Comparison of ENCODE assay signal across 7 mouse cellular contexts in genomic region chr4:80910871-80911701, GRCm38 (mm10). TPM values are rescaled to one million over a fixed set of nuclear protein-coding genes. Genes with fewer than 3 reads are reported as not detected.
DNase-seq lines count a peak whose midpoint lies in the region; ATAC-seq and TF ChIP-seq lines count a peak whose summit lies in the region.

No protein-coding gene starts in this region.

- H3K4me1 ChIP-seq in hindbrain, embryonic 16.5 days (ENCODE audit: control insufficient read depth, insufficient read depth, low read depth, low read length), result no peaks in the 10 kb centered on the region
- H3K4me1 ChIP-seq in midbrain, embryonic 12.5 days, result no peaks in the 10 kb centered on the region
- no peaks in the 10 kb centered on the region for H3K4me1 ChIP-seq in stomach, embryonic 14.5 days (ENCODE audit: control insufficient read depth, insufficient read depth, low read length)

- intact Hi-C loops in gastrocnemius, adult 2 months (cut with DNase I), result loop anchor here (5.0 kb wide), 1 partner anchor 34 kb away; no protein-coding TSS in a partner anchor
- intact Hi-C loops in left cerebral cortex, postnatal 14 days (cut with DNase I), result loop anchor here (5.0 kb wide), 1 partner anchor 36 kb away; no protein-coding TSS in a partner anchor

- H3K4me3 ChIP-seq in gastrocnemius, adult 2 months, result peak overlapping the region; percentile 94
- peak overlapping the region; percentile 66 for H3K4me3 ChIP-seq in hindbrain, embryonic 16.5 days (ENCODE audit: low read length)
- H3K4me3 ChIP-seq in midbrain, embryonic 12.5 days, result peak overlapping the region; percentile 72
- H3K4me3 ChIP-seq in stomach, embryonic 14.5 days (ENCODE audit: low read depth, low read length), result peak overlapping the region; percentile 80

- H3K27me3 ChIP-seq in hindbrain, embryonic 16.5 days (replicated peaks; ENCODE audit: control insufficient read depth, insufficient read depth, low read length), result no peaks in the 10 kb centered on the region
- no peaks in the 10 kb centered on the region; the same call in 1 of the 2 replicates for H3K27me3 ChIP-seq in midbrain, embryonic 12.5 days
- no peaks in the 10 kb centered on the region for H3K27me3 ChIP-seq in stomach, embryonic 14.5 days (ENCODE audit: control insufficient read depth, insufficient read depth, low read length)

- TF ChIP-seq CTCF in gastrocnemius, adult 2 months (IDR thresholded peaks at IDR 0.05), result no peak

- under 1% methylated on average over 56 of the region's 58 CpGs for WGBS in hindbrain, embryonic 16.5 days
- WGBS in midbrain, embryonic 12.5 days, result 1% methylated on average over 54 of the region's 58 CpGs
- WGBS in stomach, embryonic 14.5 days, result under 1% methylated on average over 58 of the region's 58 CpGs

- H3K27ac ChIP-seq in gastrocnemius, adult 2 months, result peak overlapping the region; percentile 86
- peak overlapping the region; percentile 95 for H3K27ac ChIP-seq in hindbrain, embryonic 16.5 days (ENCODE audit: low read depth, low read length)
- peak overlapping the region; percentile 94 for H3K27ac ChIP-seq in midbrain, embryonic 12.5 days (replicated peaks)
- peak overlapping the region; percentile 77 for H3K27ac ChIP-seq in stomach, embryonic 14.5 days (ENCODE audit: low read length)

- peak overlapping the region; percentile 77 for H3K9ac ChIP-seq in hindbrain, embryonic 16.5 days (ENCODE audit: low read depth, low read length)
- H3K9ac ChIP-seq in midbrain, embryonic 12.5 days (replicated peaks), result peak overlapping the region; percentile 68
- H3K9ac ChIP-seq in stomach, embryonic 14.5 days (replicated peaks; ENCODE audit: low read depth, low read length), result peak overlapping the region; percentile 78

- no peaks in the 10 kb centered on the region for H3K36me3 ChIP-seq in hindbrain, embryonic 16.5 days (ENCODE audit: control insufficient read depth, insufficient read depth, low read length)
- no peaks in the 10 kb centered on the region for H3K36me3 ChIP-seq in midbrain, embryonic 12.5 days
- no peaks in the 10 kb centered on the region for H3K36me3 ChIP-seq in stomach, embryonic 14.5 days (ENCODE audit: control insufficient read depth, insufficient read depth, low read length)

- DNase-seq in adrenal gland, postnatal 10 days, result peak; percentile 56
- DNase-seq in cerebellum, postnatal 36 days, result peak; percentile 53 to 59
- peak; percentile 58 for DNase-seq in gastrocnemius, adult 2 months
- peak; percentile 39 to 45 for DNase-seq in left cerebral cortex, postnatal 14 days (ENCODE audit: low spot score in 2 of 2)

- H3K9me3 ChIP-seq in hindbrain, embryonic 16.5 days (ENCODE audit: control insufficient read depth, low read length), result no peaks in the 10 kb centered on the region
- no peaks in the 10 kb centered on the region for H3K9me3 ChIP-seq in midbrain, embryonic 12.5 days
- no peaks in the 10 kb centered on the region for H3K9me3 ChIP-seq in stomach, embryonic 14.5 days (ENCODE audit: control insufficient read depth, low read depth, low read length)

- ATAC-seq in hindbrain, embryonic 16.5 days, result peak; percentile 84
- ATAC-seq in midbrain, embryonic 12.5 days (ENCODE audit: low FRiP score, low read depth), result peak; percentile 86
- peak; percentile 55 for ATAC-seq in stomach, embryonic 14.5 days (ENCODE audit: insufficient number of reproducible peaks, insufficient read depth, low FRiP score, low read depth)

- H3K4me2 ChIP-seq in hindbrain, embryonic 16.5 days (ENCODE audit: low read length), result peak overlapping the region; percentile 54
- H3K4me2 ChIP-seq in midbrain, embryonic 12.5 days (replicated peaks), result peak overlapping the region; percentile 71
- peak overlapping the region; percentile 75 for H3K4me2 ChIP-seq in stomach, embryonic 14.5 days (replicated peaks; ENCODE audit: low read depth, low read length)

RNA-seq across cellular contexts. Expression of gene Lurap1l, which starts 0.6 kb away (rescaled TPM):
- 10 to 100 TPM in 1 of 2 experiments, 1 to 10 TPM in 1; 9.6 to 11.6 TPM for total RNA-seq in adrenal gland, postnatal 10 days (2021)
- total RNA-seq in gastrocnemius, adult 2 months (2021), result 1 to 10 TPM in 1 of 2 experiments, under 1 TPM in 1; 0.97 to 1.3 TPM
- 9.9 and 10.5 TPM in 2 replicates for polyA plus RNA-seq in hindbrain, embryonic 16.5 days (2015; fragmentation: Nextera tagmentation; extraction: Ambion mirVana)
- 1 to 10 TPM; 6.3 to 7.0 TPM for total RNA-seq in left cerebral cortex, postnatal 14 days (2021)
- polyA plus RNA-seq in midbrain, embryonic 12.5 days (2016; fragmentation: Nextera tagmentation; extraction: Ambion mirVana), result 5.3 and 5.9 TPM in 2 replicates
- polyA plus RNA-seq in stomach, embryonic 14.5 days (2014; fragmentation: Nextera tagmentation; extraction: Ambion mirVana), result 25.2 and 27.4 TPM in 2 replicates

Comparison
In these comparisons a context has a peak if more than half of its experiments do, and no peak if none do; other contexts are left out.
1. Peak in every context shown above with its lines: DNase-seq, ATAC-seq, H3K4me3 ChIP-seq and H3K27ac ChIP-seq.